In the genomic region with DNA sequence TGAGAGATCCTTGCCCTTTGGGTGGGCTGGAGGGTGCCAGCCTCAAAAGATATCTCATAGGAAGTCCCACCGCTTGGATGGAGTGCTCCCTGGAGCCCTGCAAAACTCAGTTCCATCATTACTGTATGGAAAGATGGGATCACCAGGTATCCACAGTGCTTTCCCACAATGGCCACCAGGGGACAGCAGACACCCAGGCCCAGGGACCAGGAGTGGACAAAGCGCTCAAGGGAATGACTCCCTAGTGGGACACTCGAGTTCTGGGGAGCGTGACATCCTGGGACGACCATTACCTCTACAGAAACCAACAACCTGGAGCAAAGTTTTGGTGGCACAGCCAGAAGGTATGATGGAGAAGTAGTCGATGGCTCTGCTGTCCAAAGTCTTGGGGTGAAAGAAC, we compare ENCODE assay signal across 8 mouse cellular contexts. TPM values are rescaled to one million over a fixed set of nuclear protein-coding genes. Genes with fewer than 3 reads are reported as not detected.
DNase-seq lines count a peak whose midpoint lies in the region; ATAC-seq and TF ChIP-seq lines count a peak whose summit lies in the region.

No protein-coding gene starts in this region.

- H3K36me3 ChIP-seq in embryonic facial prominence, embryonic 11.5 days (replicated peaks; ENCODE audit: control insufficient read depth, insufficient read depth, low read depth, low read length) = no peaks in the 10 kb centered on the region

- H3K4me1 ChIP-seq in embryonic facial prominence, embryonic 11.5 days (ENCODE audit: control insufficient read depth, insufficient read depth, low read length) = no peaks in the 10 kb centered on the region

- H3K4me3 ChIP-seq in gastrocnemius, adult 2 months = no peak overlapping the region
- H3K4me3 ChIP-seq in embryonic facial prominence, embryonic 11.5 days (ENCODE audit: low read depth, low read length) = no peak overlapping the region

- H3K9me3 ChIP-seq in embryonic facial prominence, embryonic 11.5 days (replicated peaks; ENCODE audit: control insufficient read depth, low read length) = no peaks in the 10 kb centered on the region

- TF ChIP-seq CTCF in gastrocnemius, adult 2 months (IDR thresholded peaks at IDR 0.05) = peak; percentile 78

- H3K9ac ChIP-seq in embryonic facial prominence, embryonic 11.5 days (replicated peaks; ENCODE audit: low read length) = no peak overlapping the region

- ATAC-seq in embryonic facial prominence, embryonic 11.5 days (replicated peaks; ENCODE audit: insufficient number of reproducible peaks, low FRiP score, low TSS enrichment, low read depth) = no peak; the same call in 1 of the 2 replicates

- H3K27ac ChIP-seq in gastrocnemius, adult 2 months = no peak overlapping the region
- H3K27ac ChIP-seq in embryonic facial prominence, embryonic 11.5 days (replicated peaks; ENCODE audit: low read depth, low read length) = no peak overlapping the region

- 0 out of 2 replicates have a peak, but pooled peaks cover 3% of the 10 kb centered on the region for H3K27me3 ChIP-seq in embryonic facial prominence, embryonic 11.5 days (ENCODE audit: control insufficient read depth, insufficient read depth, low read length)

- no peak overlapping the region for H3K4me2 ChIP-seq in embryonic facial prominence, embryonic 11.5 days (ENCODE audit: low read depth, low read length)

- DNase-seq in gastrocnemius, adult 2 months = no peak
- DNase-seq in gastrocnemius, adult 8-10 months (ENCODE audit: low spot score in 2 of 2) = no peak
- peak; percentile 59 for DNase-seq in urinary bladder, postnatal 14 days (ENCODE audit: low spot score)
- no peak for DNase-seq in urinary bladder, postnatal 10 days (ENCODE audit: low spot score)
- DNase-seq in embryonic facial prominence, embryonic 11.5 days (ENCODE audit: low spot score) = peak; percentile 51
- DNase-seq in kidney, postnatal 36 days = peak; percentile 69 to 85
- DNase-seq in right cerebral cortex, postnatal 25 days = peak; percentile 19
- no peak for DNase-seq in thymus, postnatal 4 days

- 42% methylated on average over 6 of the region's 6 CpGs for WGBS in embryonic facial prominence, embryonic 11.5 days

- intact Hi-C loops in gastrocnemius, adult 2 months (cut with DNase I) = no loop called here

RNA-seq across cellular contexts. Expression of gene Cfap65, which starts 8.7 kb away (rescaled TPM):
- not detected for total RNA-seq in gastrocnemius, adult 2 months (2021)
- not detected for total RNA-seq in gastrocnemius, adult 8-10 months (2022)
- polyA plus RNA-seq in embryonic facial prominence, embryonic 11.5 days (2014; fragmentation: Nextera tagmentation; extraction: Ambion mirVana) = 0.06 TPM in 1 of 2 replicates, not detected in the other

RNA-seq across cellular contexts. Expression of gene Ihh, which starts 24.8 kb away (rescaled TPM):
- total RNA-seq in gastrocnemius, adult 2 months (2021) = under 1 TPM; 0.11 to 0.18 TPM
- under 1 TPM in 2 of 4 experiments, not detected in 2; 0.16 to 0.19 TPM for total RNA-seq in gastrocnemius, adult 8-10 months (2022)
- 0.32 TPM in 1 of 2 replicates, not detected in the other for polyA plus RNA-seq in embryonic facial prominence, embryonic 11.5 days (2014; fragmentation: Nextera tagmentation; extraction: Ambion mirVana)

RNA-seq across cellular contexts. Expression of gene Cryba2, which starts 33.8 kb away (rescaled TPM):
- total RNA-seq in gastrocnemius, adult 2 months (2021) = not detected
- total RNA-seq in gastrocnemius, adult 8-10 months (2022) = not detected
- 0.62 and 5.2 TPM in 2 replicates for polyA plus RNA-seq in embryonic facial prominence, embryonic 11.5 days (2014; fragmentation: Nextera tagmentation; extraction: Ambion mirVana)

RNA-seq across cellular contexts. Expression of gene Fev, which starts 41.5 kb away (rescaled TPM):
- total RNA-seq in gastrocnemius, adult 2 months (2021) = not detected
- not detected for total RNA-seq in gastrocnemius, adult 8-10 months (2022)
- 0.40 and 0.62 TPM in 2 replicates for polyA plus RNA-seq in embryonic facial prominence, embryonic 11.5 days (2014; fragmentation: Nextera tagmentation; extraction: Ambion mirVana)

Comparison
In these comparisons a context has a peak if more than half of its experiments do, and no peak if none do; other contexts are left out.
1. DNase-seq: peak in urinary bladder, postnatal 14 days (single experiment), embryonic facial prominence, embryonic 11.5 days (single experiment), kidney, postnatal 36 days (2 of 2) and right cerebral cortex, postnatal 25 days (single experiment); none in gastrocnemius, adult 2 months (single experiment), gastrocnemius, adult 8-10 months (0 of 2), urinary bladder, postnatal 10 days (single experiment) and thymus, postnatal 4 days (single experiment).